8 mouse cellular contexts compared by ENCODE assay signal in genomic region chr19:46152127-46152803, GRCm38 (mm10). TPM values are rescaled to one million over a fixed set of nuclear protein-coding genes. Genes with fewer than 3 reads are reported as not detected.
A peak's percentile ranks its signal among the peaks of the same experiment; 100 is the strongest.
DNase-seq lines count a peak whose midpoint lies in the region; ATAC-seq lines count a peak whose summit lies in the region.

Gbf1 (plus strand) TSS chr19:46152509.

- H3K9me3 ChIP-seq in heart, embryonic 10.5 days: no peaks in the 10 kb centered on the region
- H3K9me3 ChIP-seq in kidney, embryonic 15.5 days (replicated peaks): no peaks in the 10 kb centered on the region

- peak within 1 kb of the TSS; percentile 65 for H3K9ac ChIP-seq in kidney, embryonic 15.5 days

- ATAC-seq in erythroblast, adult 5-6 weeks (replicated peaks; ENCODE audit: low FRiP score, poor library complexity, severe bottlenecking): peak; percentile 96
- peak; percentile 98 for ATAC-seq in kidney, embryonic 15.5 days (replicated peaks; ENCODE audit: low FRiP score)
- ATAC-seq in monocyte, adult 5-6 weeks (replicated peaks; ENCODE audit: insufficient number of reproducible peaks, low FRiP score, low TSS enrichment, poor library complexity, severe bottlenecking): peak; percentile 97

- peak; percentile 85 to 87 for DNase-seq in B cell, adult 2 months
- peak; percentile 100 for DNase-seq in brain, adult 2 months (ENCODE audit: low read depth, low spot score)
- peak; percentile 98 for DNase-seq in heart, embryonic 10.5 days (ENCODE audit: low spot score)
- DNase-seq in liver: peak; percentile 92
- peak; percentile 89 to 93 for DNase-seq in spleen, postnatal 4 days (ENCODE audit: low spot score in 2 of 2)

- no peaks in the 10 kb centered on the region; the same call in 1 of the 2 replicates for H3K36me3 ChIP-seq in heart, embryonic 10.5 days
- no peaks in the 10 kb centered on the region for H3K36me3 ChIP-seq in kidney, embryonic 15.5 days

- under 1% methylated on average over 37 of the region's 37 CpGs for WGBS in heart, embryonic 10.5 days
- WGBS in kidney, embryonic 15.5 days: under 1% methylated on average over 37 of the region's 37 CpGs

- peaks cover 38% of the 10 kb centered on the region for H3K27me3 ChIP-seq in heart, embryonic 10.5 days (ENCODE audit: insufficient read depth, poor library complexity, severe bottlenecking)
- H3K27me3 ChIP-seq in kidney, embryonic 15.5 days: peaks cover 39% of the 10 kb centered on the region

- H3K4me2 ChIP-seq in kidney, embryonic 15.5 days: peak within 1 kb of the TSS; percentile 83

- peak within 1 kb of the TSS; percentile 82 for H3K27ac ChIP-seq in heart, embryonic 10.5 days
- peak within 1 kb of the TSS; percentile 41; the same call in 1 of the 2 replicates for H3K27ac ChIP-seq in kidney, embryonic 15.5 days

- H3K4me1 ChIP-seq in heart, embryonic 10.5 days: peaks cover 33% of the 10 kb centered on the region
- peaks cover 35% of the 10 kb centered on the region for H3K4me1 ChIP-seq in kidney, embryonic 15.5 days

- H3K4me3 ChIP-seq in heart, embryonic 10.5 days: peak within 1 kb of the TSS; percentile 78
- peak within 1 kb of the TSS; percentile 88 for H3K4me3 ChIP-seq in kidney, embryonic 15.5 days (replicated peaks)

RNA-seq across cellular contexts. Expression of gene Gbf1, which starts in this region (rescaled TPM):
- 22.8 and 22.9 TPM in 2 replicates for total RNA-seq in erythroblast, adult 5-6 weeks (2015; ENCODE audit: low replicate concordance)
- total RNA-seq in erythroblast, adult 5-6 weeks (2017; ENCODE audit: low replicate concordance): 18.1 and 21.0 TPM in 2 replicates
- 50.0 and 50.8 TPM in 2 replicates for polyA plus RNA-seq in heart, embryonic 10.5 days (2016; fragmentation: Nextera tagmentation; extraction: Ambion mirVana)
- 50.7 and 51.0 TPM in 2 replicates for polyA plus RNA-seq in kidney, embryonic 15.5 days (2015; fragmentation: Nextera tagmentation; extraction: Ambion mirVana)
- total RNA-seq in monocyte, adult 5-6 weeks (2017): 41.0 to 56.7 TPM (median 55.5 TPM) in 3 replicates

Comparison
In these comparisons a context has a peak if more than half of its experiments do, and no peak if none do; other contexts are left out.
1. Peak in every context shown above with its lines: DNase-seq, ATAC-seq, H3K4me3 ChIP-seq and H3K27ac ChIP-seq.